Mouse (Mus musculus): ENCODE data around the gene Loxl4. TPM values are rescaled to one million over a fixed set of nuclear protein-coding genes. Genes with fewer than 3 reads are reported as not detected.

Gene Loxl4
- polyA plus RNA-seq, 1 experiment: 1.8 TPM

DNA sequence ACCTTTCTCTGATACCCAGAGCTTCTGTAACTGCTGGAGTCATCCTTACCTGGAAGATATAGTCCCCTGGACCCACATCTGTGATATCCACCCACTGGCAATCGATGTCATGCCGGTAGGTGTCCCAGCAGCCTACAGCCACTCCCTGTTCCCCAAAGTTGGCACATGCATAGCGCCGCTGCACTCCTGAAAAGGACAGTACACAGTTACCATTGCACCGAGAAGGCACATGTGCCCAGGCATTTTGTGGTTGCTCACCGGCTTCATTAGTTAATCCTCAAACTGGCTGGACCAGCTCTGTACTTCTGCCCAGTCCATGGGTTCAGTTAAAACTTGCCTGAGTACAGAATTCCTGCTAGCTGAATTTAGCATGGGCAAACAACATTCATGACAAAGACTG is 14.7 kb downstream of the Loxl4 start:
- no peak for DNase-seq
- WGBS: 90% methylated on average over 6 of the region's 6 CpGs
- Histone ChIP-seq H3K4me1 (ENCODE audit: control insufficient read depth, insufficient read depth, low read length) (peaks cover 4% of the 10 kb centered on the region; the same call in 1 of the 2 replicates), H3K4me3 (replicated peaks; ENCODE audit: extremely low read depth, low read depth, low read length) (no peak overlapping the region)
- TF ChIP-seq POLR2A (IDR thresholded peaks at IDR 0.05; ENCODE audit: borderline replicate concordance, extremely low read depth, low read depth, low read length): no peak
- no peak for TF ChIP-seq CTCF (IDR thresholded peaks at IDR 0.05; ENCODE audit: insufficient read depth, low read length)

DNA sequence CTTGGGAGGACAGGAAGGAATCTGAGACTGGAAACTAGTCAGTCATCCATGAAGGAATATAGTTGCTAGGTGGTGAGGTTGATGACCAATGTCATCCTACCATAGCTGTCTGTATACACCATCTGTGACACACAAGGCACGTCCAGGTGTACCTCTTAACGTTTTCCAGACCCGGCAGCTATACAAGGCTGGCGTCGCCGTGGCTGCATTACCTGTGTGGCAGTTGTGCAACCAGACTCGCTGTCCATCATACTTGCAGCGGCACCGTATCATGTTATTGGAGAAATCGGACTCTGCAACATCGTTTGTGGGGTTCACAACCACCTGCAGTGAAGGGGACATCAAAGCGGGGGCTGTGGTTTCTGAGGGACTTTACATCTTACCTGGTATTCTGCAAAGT is 15.3 kb downstream of the Loxl4 start:
- Histone ChIP-seq H3K4me1 (ENCODE audit: control insufficient read depth, insufficient read depth, low read length) (peaks cover 4% of the 10 kb centered on the region; the same call in 1 of the 2 replicates), H3K4me3 (replicated peaks; ENCODE audit: extremely low read depth, low read depth, low read length) (no peak overlapping the region)
- TF ChIP-seq POLR2A (IDR thresholded peaks at IDR 0.05; ENCODE audit: borderline replicate concordance, extremely low read depth, low read depth, low read length): no peak
- no peak for TF ChIP-seq CTCF (IDR thresholded peaks at IDR 0.05; ENCODE audit: insufficient read depth, low read length)
- 92% methylated on average over 12 of the region's 12 CpGs for whole genome bisulfite sequencing
- DNase-seq: no peak

DNA sequence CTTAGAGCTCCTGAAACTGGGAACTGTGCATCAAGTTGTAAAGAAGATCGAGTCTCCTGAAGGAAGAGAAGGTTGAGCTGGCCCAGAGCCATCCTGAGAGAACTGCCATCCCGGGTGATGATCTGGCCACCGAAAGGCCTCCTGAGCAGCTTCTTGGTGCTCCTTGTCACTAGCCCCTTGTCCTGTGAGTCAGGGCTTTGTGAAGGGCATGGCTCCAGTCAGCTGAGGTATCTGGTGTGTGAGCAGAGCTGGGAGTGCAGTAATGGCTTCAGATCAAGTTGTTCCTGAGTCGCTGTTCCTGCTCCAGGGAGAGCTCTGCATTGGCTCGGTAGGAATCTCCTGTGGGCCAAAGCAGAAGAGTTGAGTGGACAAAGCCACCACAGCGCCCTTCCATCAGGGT is 17.5 kb downstream of the Loxl4 start:
- TF ChIP-seq POLR2A (IDR thresholded peaks at IDR 0.05; ENCODE audit: borderline replicate concordance, extremely low read depth, low read depth, low read length): no peak
- 92% methylated on average over 6 of the region's 6 CpGs for WGBS

DNA sequence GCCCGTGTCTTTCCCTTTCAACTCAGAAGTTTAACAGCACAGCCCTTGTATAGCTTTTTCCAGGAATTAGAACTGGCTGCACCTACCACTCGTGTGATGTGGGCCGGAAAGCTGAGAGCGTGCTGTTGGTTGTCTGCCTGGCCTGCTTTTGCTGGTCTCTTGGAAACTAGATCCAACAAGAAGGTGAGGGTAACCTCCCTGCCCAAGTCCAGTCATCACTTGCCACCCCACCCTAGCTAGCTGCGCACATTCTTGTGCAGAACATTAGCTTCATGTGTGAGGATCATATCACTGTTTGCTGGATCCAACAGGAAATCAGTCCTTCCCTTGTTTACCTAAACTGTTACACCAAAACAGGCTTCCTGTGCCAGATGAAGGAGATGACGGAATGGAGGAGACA is 19.2 kb downstream of the Loxl4 start:
- no peak for DNase-seq
- H3K4me3 ChIP-seq (replicated peaks; ENCODE audit: extremely low read depth, low read depth, low read length): no peak overlapping the region
- 57% methylated on average over 6 of the region's 6 CpGs for WGBS
- peaks cover 4% of the 10 kb centered on the region; the same call in 1 of the 2 replicates for H3K4me1 ChIP-seq (ENCODE audit: control insufficient read depth, insufficient read depth, low read length)
- no peak for TF ChIP-seq CTCF (IDR thresholded peaks at IDR 0.05; ENCODE audit: insufficient read depth, low read length)
- TF ChIP-seq POLR2A (IDR thresholded peaks at IDR 0.05; ENCODE audit: borderline replicate concordance, extremely low read depth, low read depth, low read length): no peak

More for the DNA sequence above, 17.5 kb downstream of the Loxl4 start:
- Histone ChIP-seq H3K4me1 (ENCODE audit: control insufficient read depth, insufficient read depth, low read length) (peaks cover 4% of the 10 kb centered on the region; the same call in 1 of the 2 replicates), H3K4me3 (replicated peaks; ENCODE audit: extremely low read depth, low read depth, low read length) (no peak overlapping the region)
- DNase-seq: no peak

DNA sequence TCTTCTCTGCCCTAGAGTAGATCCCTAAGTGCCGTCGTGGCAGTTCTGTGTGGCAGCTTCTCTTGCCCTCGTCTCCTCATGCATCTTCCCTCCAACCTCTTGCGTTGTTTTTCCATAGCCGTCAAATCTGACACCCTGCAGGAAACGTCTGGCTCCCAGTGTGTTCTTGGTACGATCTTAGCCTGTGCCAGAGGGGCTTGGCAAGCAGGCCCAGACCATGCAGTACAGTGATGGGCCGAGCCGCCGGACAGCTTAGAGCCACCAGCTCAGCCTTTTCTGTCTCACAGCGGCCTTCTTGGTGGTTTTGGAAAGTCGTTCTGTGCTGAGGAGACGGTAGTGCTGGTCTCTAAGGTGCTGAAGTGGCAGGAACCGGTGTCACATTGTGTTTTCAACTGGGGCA is 21.1 kb downstream of the Loxl4 start:
- DNase-seq: no peak
- TF ChIP-seq POLR2A (IDR thresholded peaks at IDR 0.05; ENCODE audit: borderline replicate concordance, extremely low read depth, low read depth, low read length): no peak
- TF ChIP-seq CTCF (IDR thresholded peaks at IDR 0.05; ENCODE audit: insufficient read depth, low read length): no peak
- Histone ChIP-seq H3K4me1 (ENCODE audit: control insufficient read depth, insufficient read depth, low read length) (peaks cover 7% of the 10 kb centered on the region; the same call in 1 of the 2 replicates), H3K4me3 (replicated peaks; ENCODE audit: extremely low read depth, low read depth, low read length) (no peak overlapping the region)
- 65% methylated on average over 14 of the region's 14 CpGs for WGBS

DNA sequence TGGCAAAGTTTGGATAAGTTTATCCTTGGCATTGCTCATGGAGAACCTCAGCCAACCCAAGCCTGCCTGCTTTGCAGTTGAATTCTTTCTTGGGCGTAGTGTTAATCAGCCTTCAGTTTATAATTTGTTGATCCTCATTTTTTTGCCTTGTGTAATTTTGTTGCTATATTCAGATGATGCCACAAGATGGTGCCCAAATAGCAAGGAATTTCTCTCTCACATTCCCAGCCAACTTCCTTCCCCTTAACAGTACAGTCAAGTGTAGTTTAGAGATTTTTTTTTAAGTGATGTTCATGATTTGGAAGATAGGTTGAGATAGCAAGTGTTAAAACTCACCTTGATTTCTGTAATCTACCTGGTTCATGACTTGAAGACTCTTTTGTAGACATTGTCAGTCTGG is 23.4 kb downstream of the Loxl4 start:
- no peak for TF ChIP-seq POLR2A (IDR thresholded peaks at IDR 0.05; ENCODE audit: borderline replicate concordance, extremely low read depth, low read depth, low read length)
- TF ChIP-seq CTCF (IDR thresholded peaks at IDR 0.05; ENCODE audit: insufficient read depth, low read length): no peak
- no peak for DNase-seq
- Histone ChIP-seq H3K4me1 (ENCODE audit: control insufficient read depth, insufficient read depth, low read length) (peaks cover 7% of the 10 kb centered on the region; the same call in 1 of the 2 replicates), H3K4me3 (replicated peaks; ENCODE audit: extremely low read depth, low read depth, low read length) (no peak overlapping the region)
- WGBS: 48% methylated on average over 1 of the region's 1 CpGs

DNA sequence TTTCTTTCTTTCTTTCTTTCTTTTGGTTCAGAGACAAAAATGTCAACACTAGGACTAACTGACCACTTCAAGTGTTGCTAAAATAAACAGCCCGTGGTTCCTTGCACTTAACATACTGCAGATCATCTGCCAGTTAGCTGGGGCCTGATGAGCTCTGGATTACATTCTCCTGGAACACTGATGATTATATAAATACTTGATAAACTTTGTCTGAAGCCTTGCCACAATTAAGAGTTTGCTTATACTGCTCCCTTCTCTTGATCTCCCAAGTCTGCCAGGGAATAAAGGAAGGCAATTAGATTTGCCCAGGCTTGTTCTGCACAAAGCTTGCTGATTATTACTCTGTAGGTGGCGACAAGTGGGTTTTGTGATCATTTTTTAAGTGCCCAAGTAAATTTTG is 24.9 kb downstream of the Loxl4 start:
- Histone ChIP-seq H3K4me1 (ENCODE audit: control insufficient read depth, insufficient read depth, low read length) (peaks cover 3% of the 10 kb centered on the region; the same call in 1 of the 2 replicates), H3K4me3 (replicated peaks; ENCODE audit: extremely low read depth, low read depth, low read length) (no peak overlapping the region)
- DNase-seq: no peak
- no peak for TF ChIP-seq CTCF (IDR thresholded peaks at IDR 0.05; ENCODE audit: insufficient read depth, low read length)
- no peak for TF ChIP-seq POLR2A (IDR thresholded peaks at IDR 0.05; ENCODE audit: borderline replicate concordance, extremely low read depth, low read depth, low read length)
- 40% methylated on average over 2 of the region's 2 CpGs for WGBS

DNA sequence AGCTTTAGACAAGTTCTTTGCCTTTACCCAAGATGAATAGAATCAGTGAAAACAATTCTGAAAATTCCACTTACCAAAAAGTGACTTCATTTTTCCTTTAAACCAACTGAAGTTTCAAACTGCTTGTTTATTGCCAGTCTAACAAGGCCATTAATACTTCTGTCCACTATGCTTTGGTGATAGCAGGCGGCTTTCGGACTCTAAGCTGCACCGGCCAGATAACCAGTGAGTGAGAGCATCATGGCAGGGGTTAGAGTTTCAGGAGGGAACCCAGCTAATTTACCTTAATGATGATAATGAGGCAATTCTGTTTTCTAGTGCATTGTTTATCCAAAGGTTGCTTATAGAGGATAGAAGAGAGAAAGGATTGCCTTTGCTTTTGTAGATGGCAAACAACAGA is 28.4 kb downstream of the Loxl4 start:
- WGBS: 96% methylated on average over 3 of the region's 3 CpGs
- no peak for DNase-seq
- no peak overlapping the region for H3K4me3 ChIP-seq (replicated peaks; ENCODE audit: extremely low read depth, low read depth, low read length)
- TF ChIP-seq CTCF (IDR thresholded peaks at IDR 0.05; ENCODE audit: insufficient read depth, low read length) (no peak), POLR2A (IDR thresholded peaks at IDR 0.05; ENCODE audit: borderline replicate concordance, extremely low read depth, low read depth, low read length) (no peak)
- peaks cover 3% of the 10 kb centered on the region; the same call in 1 of the 2 replicates for H3K4me1 ChIP-seq (ENCODE audit: control insufficient read depth, insufficient read depth, low read length)

DNA sequence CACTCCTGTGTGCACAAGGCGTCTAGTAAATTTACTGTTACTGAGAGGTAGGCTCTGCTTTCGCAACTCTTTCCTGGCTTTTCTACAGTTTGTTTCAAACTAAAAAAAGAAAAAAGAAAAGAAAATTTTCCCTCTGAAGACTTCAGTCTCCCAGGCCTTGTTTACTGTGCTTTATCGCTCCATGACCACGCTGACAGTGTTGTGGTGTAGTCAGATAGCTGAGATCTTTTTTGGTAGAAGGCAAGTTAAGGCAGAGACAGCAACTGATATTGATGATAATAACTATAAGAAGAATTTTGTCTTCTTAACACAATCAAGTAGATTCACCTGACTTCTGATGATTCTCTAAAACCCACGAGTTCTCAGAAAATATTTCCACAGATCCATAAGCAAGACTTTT is 28.9 kb downstream of the Loxl4 start:
- no peak overlapping the region for H3K4me3 ChIP-seq (replicated peaks; ENCODE audit: extremely low read depth, low read depth, low read length)
- no peak for DNase-seq
- peaks cover 3% of the 10 kb centered on the region; the same call in 1 of the 2 replicates for H3K4me1 ChIP-seq (ENCODE audit: control insufficient read depth, insufficient read depth, low read length)
- TF ChIP-seq POLR2A (IDR thresholded peaks at IDR 0.05; ENCODE audit: borderline replicate concordance, extremely low read depth, low read depth, low read length) (no peak), CTCF (IDR thresholded peaks at IDR 0.05; ENCODE audit: insufficient read depth, low read length) (no peak)
- 94% methylated on average over 5 of the region's 5 CpGs for WGBS

DNA sequence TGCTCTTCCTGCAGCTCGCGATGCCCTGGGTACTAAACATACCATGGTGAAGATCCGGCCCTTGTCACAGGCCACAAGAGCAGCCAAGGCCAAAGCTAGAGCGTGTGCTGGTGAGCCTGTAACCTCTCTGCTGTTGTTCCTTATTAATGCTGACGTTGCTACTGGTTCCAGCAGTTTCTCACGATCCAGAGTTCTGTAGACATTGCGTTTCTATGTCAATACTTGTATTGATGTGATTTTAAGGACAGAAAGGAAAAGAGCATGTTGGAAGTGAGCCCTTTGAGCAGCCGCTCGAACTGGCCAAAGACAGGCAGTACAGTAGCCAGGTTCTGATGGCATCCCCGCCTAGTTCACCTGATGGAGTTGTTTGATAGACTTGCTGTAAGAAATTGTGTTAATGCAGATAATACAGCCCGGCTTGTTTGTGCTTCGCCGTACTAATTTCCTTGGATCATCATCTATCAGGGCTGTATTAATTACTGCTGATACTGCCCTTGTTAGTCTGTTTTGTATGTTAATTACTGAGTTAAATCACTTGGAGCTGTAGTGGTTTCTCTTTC is 29.7 kb downstream of the Loxl4 start:
- TF ChIP-seq CTCF (IDR thresholded peaks at IDR 0.05; ENCODE audit: insufficient read depth, low read length) (no peak), POLR2A (IDR thresholded peaks at IDR 0.05; ENCODE audit: borderline replicate concordance, extremely low read depth, low read depth, low read length) (no peak)
- H3K4me3 ChIP-seq (replicated peaks; ENCODE audit: extremely low read depth, low read depth, low read length): no peak overlapping the region
- peaks cover 3% of the 10 kb centered on the region; the same call in 1 of the 2 replicates for H3K4me1 ChIP-seq (ENCODE audit: control insufficient read depth, insufficient read depth, low read length)
- 91% methylated on average over 13 of the region's 13 CpGs for WGBS
- no peak for DNase-seq

Measured in lung, adult 2 months (tissue).